Mouse (Mus musculus): Measurements from ENCODE around the gene Il17c.
A peak's percentile ranks its signal among the peaks of the same experiment; 100 is the strongest.

Il17c gene

DNA sequence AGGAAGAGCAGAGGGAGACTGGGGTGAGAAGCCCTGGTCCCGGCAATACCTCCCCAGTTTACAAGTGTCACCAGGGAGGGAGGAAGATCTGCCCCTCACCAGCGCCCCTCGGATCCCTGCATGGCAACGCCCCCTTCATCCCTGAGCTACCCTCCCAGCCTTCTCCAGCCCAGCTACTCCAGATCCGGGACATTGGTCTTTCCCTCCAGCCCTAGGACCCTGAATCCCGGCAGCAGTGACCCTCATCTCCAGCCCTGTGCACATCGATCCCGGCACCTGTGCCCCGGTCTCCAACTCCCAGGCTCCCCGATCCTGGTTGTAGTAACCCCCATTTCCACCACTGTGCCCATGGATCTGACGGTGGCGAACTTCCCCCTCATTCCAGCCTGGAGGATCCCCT, 21.0 kb downstream of the Il17c start:
- no peak for TF ChIP-seq CTCF (conservative IDR thresholded peaks at IDR 0.05; ENCODE audit: low read length)
- no peak for TF ChIP-seq POU5F1 (IDR thresholded peaks at IDR 0.05; ENCODE audit: borderline replicate concordance, low read length)
- no peak for TF ChIP-seq NANOG (IDR thresholded peaks at IDR 0.05; ENCODE audit: borderline replicate concordance, low read length)
- Histone ChIP-seq H3K36me3 (ENCODE audit: insufficient read depth, low read length) (peaks cover 32% of the 10 kb centered on the region), H3K4me1 (replicated peaks; ENCODE audit: low read depth, low read length) (peaks cover 68% of the 10 kb centered on the region), H3K27me3 (ENCODE audit: insufficient read depth, low read length) (no peaks in the 10 kb centered on the region), H3K9me3 (ENCODE audit: low read length) (no peaks in the 10 kb centered on the region), H3K4me3 (replicated peaks; ENCODE audit: low read length) (peak overlapping the region; percentile 99)

GRCm38 (mm10) chr8:122443262-122444006, 21.6 kb downstream of the Il17c start, which contains the start of gene Mvd:
TSS of gene Mvd (minus strand) at chr8:122443422.
- TF ChIP-seq NANOG (IDR thresholded peaks at IDR 0.05; ENCODE audit: borderline replicate concordance, low read length), result no peak
- no peak for TF ChIP-seq CTCF (conservative IDR thresholded peaks at IDR 0.05; ENCODE audit: low read length)
- TF ChIP-seq POU5F1 (IDR thresholded peaks at IDR 0.05; ENCODE audit: borderline replicate concordance, low read length), result no peak
- H3K4me3 ChIP-seq (replicated peaks; ENCODE audit: low read length), result peak within 1 kb of the TSS; percentile 99

GRCm38 (mm10) chr8:122444058-122444748, 22.4 kb downstream of the Il17c start:
- peaks cover 18% of the 10 kb centered on the region for H3K36me3 ChIP-seq (ENCODE audit: insufficient read depth, low read length)
- H3K4me1 ChIP-seq (replicated peaks; ENCODE audit: low read depth, low read length), result peaks cover 53% of the 10 kb centered on the region
- TF ChIP-seq NANOG (IDR thresholded peaks at IDR 0.05; ENCODE audit: borderline replicate concordance, low read length) (peak; percentile 8; the same call in 1 of the 2 replicates), CTCF (conservative IDR thresholded peaks at IDR 0.05; ENCODE audit: low read length) (no peak)
- peaks cover 9% of the 10 kb centered on the region; the same call in 1 of the 2 replicates for H3K27me3 ChIP-seq (ENCODE audit: insufficient read depth, low read length)
- peak overlapping the region; percentile 99 for H3K4me3 ChIP-seq (replicated peaks; ENCODE audit: low read length)
- no peaks in the 10 kb centered on the region for H3K9me3 ChIP-seq (ENCODE audit: low read length)

More at GRCm38 (mm10) chr8:122443262-122444006, 21.6 kb downstream of the Il17c start, which contains the start of gene Mvd:
- no peaks in the 10 kb centered on the region for H3K9me3 ChIP-seq (ENCODE audit: low read length)
- peaks cover 25% of the 10 kb centered on the region for H3K36me3 ChIP-seq (ENCODE audit: insufficient read depth, low read length)
- peaks cover 4% of the 10 kb centered on the region; the same call in 1 of the 2 replicates for H3K27me3 ChIP-seq (ENCODE audit: insufficient read depth, low read length)
- peaks cover 61% of the 10 kb centered on the region for H3K4me1 ChIP-seq (replicated peaks; ENCODE audit: low read depth, low read length)

- H3K4me1 ChIP-seq (replicated peaks; ENCODE audit: low read depth, low read length), result peaks cover 43% of the 10 kb centered on the region
- peaks cover 8% of the 10 kb centered on the region for H3K36me3 ChIP-seq (ENCODE audit: insufficient read depth, low read length)
- no peaks in the 10 kb centered on the region for H3K9me3 ChIP-seq (ENCODE audit: low read length)
- H3K27me3 ChIP-seq (ENCODE audit: insufficient read depth, low read length), result peaks cover 9% of the 10 kb centered on the region; the same call in 1 of the 2 replicates
- TF ChIP-seq NANOG (IDR thresholded peaks at IDR 0.05; ENCODE audit: borderline replicate concordance, low read length), result no peak
- no peak overlapping the region for H3K4me3 ChIP-seq (replicated peaks; ENCODE audit: low read length)
These were observed 23.4 kb downstream of the Il17c start for GRCm38 (mm10) chr8:122445203-122445602.

DNA sequence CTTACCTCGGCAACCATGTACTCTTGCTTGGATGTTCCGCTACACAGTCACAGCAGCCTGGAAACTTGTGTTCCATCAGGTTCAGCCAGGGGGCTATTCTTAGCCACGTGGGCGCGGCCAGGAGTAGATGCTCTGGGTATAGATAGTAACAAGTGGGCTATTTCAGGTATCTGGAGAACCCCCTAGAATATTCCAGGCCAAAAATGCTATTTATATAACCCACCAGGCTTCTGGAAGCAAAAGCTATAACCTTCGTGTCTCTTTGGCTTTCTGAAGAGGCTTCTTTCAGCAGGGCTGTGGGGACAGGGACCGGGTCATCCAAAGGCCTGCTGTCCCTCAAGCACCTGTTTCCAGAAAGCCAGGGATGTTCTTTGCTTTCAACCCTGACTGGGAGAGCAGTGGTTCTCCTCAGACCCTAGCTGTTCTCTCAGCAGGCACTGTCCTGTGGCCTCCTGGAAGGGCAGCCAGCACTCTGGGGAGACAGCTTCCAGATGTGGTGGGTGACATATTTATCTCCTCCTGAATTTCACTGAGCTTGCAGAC, 29.4 kb downstream of the Il17c start:
- no peaks in the 10 kb centered on the region for H3K9me3 ChIP-seq (ENCODE audit: low read length)
- H3K4me3 ChIP-seq (replicated peaks; ENCODE audit: low read length), result no peak overlapping the region
- peaks cover 24% of the 10 kb centered on the region for H3K36me3 ChIP-seq (ENCODE audit: insufficient read depth, low read length)
- no peak for TF ChIP-seq CTCF (conservative IDR thresholded peaks at IDR 0.05; ENCODE audit: low read length)
- no peak for TF ChIP-seq NANOG (IDR thresholded peaks at IDR 0.05; ENCODE audit: borderline replicate concordance, low read length)
- no peak for TF ChIP-seq POU5F1 (IDR thresholded peaks at IDR 0.05; ENCODE audit: borderline replicate concordance, low read length)
- peaks cover 32% of the 10 kb centered on the region for H3K4me1 ChIP-seq (replicated peaks; ENCODE audit: low read depth, low read length)
- H3K27me3 ChIP-seq (ENCODE audit: insufficient read depth, low read length), result peaks cover 9% of the 10 kb centered on the region; the same call in 1 of the 2 replicates

DNA sequence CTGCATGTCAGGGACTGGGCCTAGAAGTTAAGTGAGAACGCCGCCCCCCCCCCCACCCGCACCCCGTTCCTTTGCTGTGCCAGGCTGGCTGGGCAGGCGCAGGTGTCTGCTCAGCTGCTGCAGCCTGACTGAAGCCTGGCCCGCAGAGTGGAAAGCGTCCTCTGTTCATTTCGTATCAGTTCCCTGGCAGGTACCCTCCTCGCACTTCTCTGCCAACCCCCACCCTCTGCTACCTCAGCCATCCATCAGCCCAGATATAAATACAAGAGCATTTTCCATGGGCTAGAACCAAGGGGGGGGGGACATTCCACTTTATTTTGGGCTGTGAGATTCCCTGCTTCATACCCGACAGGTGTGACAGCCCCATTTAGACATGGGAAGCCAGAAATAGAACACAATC, 30.3 kb downstream of the Il17c start:
- TF ChIP-seq NANOG (IDR thresholded peaks at IDR 0.05; ENCODE audit: borderline replicate concordance, low read length) (no peak), POU5F1 (IDR thresholded peaks at IDR 0.05; ENCODE audit: borderline replicate concordance, low read length) (no peak), CTCF (conservative IDR thresholded peaks at IDR 0.05; ENCODE audit: low read length) (no peak)
- Histone ChIP-seq H3K27me3 (ENCODE audit: insufficient read depth, low read length) (peaks cover 12% of the 10 kb centered on the region; the same call in 1 of the 2 replicates), H3K36me3 (ENCODE audit: insufficient read depth, low read length) (peaks cover 33% of the 10 kb centered on the region), H3K4me3 (replicated peaks; ENCODE audit: low read length) (no peak overlapping the region), H3K4me1 (replicated peaks; ENCODE audit: low read depth, low read length) (peaks cover 32% of the 10 kb centered on the region), H3K9me3 (ENCODE audit: low read length) (no peaks in the 10 kb centered on the region)

DNA sequence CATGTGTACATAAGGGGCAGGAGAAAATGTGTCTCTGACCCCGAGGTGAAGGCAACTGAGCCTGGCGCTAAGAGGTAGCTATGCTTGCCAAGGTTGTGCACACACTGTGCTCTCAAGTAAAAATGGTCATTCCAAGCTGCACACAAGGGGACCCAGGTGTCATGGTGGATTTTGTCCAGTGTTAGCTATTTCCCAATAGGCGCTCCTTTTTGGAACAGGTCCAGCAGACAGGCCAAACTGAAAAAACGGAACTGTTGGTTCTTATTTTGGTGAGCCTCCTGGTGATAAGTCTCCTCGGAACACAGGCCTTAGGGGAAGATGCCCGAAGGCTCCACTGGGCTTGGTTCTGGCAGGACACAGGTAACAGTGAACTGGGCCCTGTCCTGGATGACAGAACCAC, 32.6 kb downstream of the Il17c start:
- TF ChIP-seq CTCF (conservative IDR thresholded peaks at IDR 0.05; ENCODE audit: low read length) (no peak), NANOG (IDR thresholded peaks at IDR 0.05; ENCODE audit: borderline replicate concordance, low read length) (no peak), POU5F1 (IDR thresholded peaks at IDR 0.05; ENCODE audit: borderline replicate concordance, low read length) (no peak)
- Histone ChIP-seq H3K27me3 (ENCODE audit: insufficient read depth, low read length) (peaks cover 11% of the 10 kb centered on the region), H3K4me1 (replicated peaks; ENCODE audit: low read depth, low read length) (peaks cover 46% of the 10 kb centered on the region), H3K36me3 (ENCODE audit: insufficient read depth, low read length) (peaks cover 37% of the 10 kb centered on the region), H3K4me3 (replicated peaks; ENCODE audit: low read length) (no peak overlapping the region), H3K9me3 (ENCODE audit: low read length) (no peaks in the 10 kb centered on the region)

- Histone ChIP-seq H3K9me3 (ENCODE audit: low read length) (no peaks in the 10 kb centered on the region), H3K4me3 (replicated peaks; ENCODE audit: low read length) (no peak overlapping the region), H3K27me3 (ENCODE audit: insufficient read depth, low read length) (peaks cover 36% of the 10 kb centered on the region), H3K36me3 (ENCODE audit: insufficient read depth, low read length) (peaks cover 37% of the 10 kb centered on the region), H3K4me1 (replicated peaks; ENCODE audit: low read depth, low read length) (peaks cover 62% of the 10 kb centered on the region)
- TF ChIP-seq POU5F1 (IDR thresholded peaks at IDR 0.05; ENCODE audit: borderline replicate concordance, low read length) (no peak), NANOG (IDR thresholded peaks at IDR 0.05; ENCODE audit: borderline replicate concordance, low read length) (no peak), CTCF (conservative IDR thresholded peaks at IDR 0.05; ENCODE audit: low read length) (no peak)
These were observed 35.4 kb downstream of the Il17c start for GRCm38 (mm10) chr8:122457171-122457570.
